Mouse (Mus musculus) NIH3T3 (cell line): ENCODE measurements around the gene Dusp23.
A peak's percentile ranks its signal among the peaks of the same experiment; 100 is the strongest.

Source experiments
- DNase-seq: peaks from one replicate; pipeline ENCODE4 v3.0.0-alpha.2; 2012; ENCODE audit warnings: low read depth

Gene Dusp23

DNA sequence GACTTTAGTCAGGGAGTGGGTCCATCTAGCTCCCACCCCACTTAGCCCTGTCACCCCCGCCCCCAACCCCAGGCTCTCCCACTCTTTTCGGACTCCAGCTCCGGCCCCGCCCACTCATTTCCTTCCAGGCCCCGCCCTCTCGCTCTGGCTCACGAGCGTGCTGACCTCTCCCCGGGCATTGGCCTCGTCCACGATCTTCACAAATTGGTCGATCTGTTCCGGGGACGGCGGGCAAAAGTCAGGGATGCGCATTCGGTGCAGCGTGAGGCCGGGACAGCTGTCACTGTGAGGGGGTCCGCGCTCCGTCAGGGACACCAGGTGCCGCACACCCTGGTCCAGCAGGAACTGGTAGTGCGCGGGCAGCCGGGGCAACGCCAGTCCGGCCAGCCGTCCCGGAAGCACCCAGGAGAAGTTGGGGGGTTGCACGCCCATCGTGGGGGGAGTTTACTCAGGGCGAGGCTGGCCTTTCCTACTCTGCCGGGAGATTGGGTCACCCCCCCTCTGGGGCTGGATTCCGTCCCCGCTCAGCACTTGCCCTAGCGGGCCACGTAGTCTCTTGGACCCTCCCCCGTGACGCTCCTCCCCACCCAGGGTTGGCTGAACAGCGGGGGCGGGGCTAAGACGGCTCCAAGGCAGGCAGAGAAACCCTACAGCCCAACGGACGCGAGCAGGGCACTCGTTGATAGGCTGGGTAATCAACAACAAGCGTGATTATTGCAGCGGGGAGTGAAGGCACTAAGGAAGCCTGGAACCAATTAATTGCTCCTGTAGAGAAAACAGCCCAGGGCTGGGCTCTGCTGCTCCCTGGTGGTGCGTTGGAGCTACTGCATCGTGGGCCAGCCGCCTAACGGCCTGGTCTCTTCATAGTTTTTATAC, at the start of gene Dusp23:
Gene Dusp23 (minus strand): TSS at position 512 of the 876 bp plus-strand sequence.
- peak; percentile 99 for DNase-seq

DNA sequence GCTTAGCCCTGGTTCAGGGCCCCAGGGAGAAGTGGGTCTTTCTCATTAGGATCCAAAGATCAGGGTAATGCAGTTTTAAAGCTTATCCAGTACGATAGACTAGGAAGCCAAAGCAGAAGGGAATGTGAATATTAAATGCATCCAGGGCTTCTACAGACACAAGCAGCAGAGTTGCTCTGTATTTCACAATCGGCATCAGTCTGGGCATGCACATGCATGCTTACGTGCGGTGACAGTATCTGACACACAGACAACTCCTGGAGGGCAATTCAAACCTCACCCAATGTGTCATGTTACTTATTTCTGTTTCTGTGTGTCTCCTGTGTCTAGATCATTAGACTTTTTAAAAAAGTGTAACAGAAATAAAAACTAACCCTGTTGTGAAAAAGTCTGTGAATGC, 48.0 kb upstream of the Dusp23 start:
- no peak for DNase-seq

DNA sequence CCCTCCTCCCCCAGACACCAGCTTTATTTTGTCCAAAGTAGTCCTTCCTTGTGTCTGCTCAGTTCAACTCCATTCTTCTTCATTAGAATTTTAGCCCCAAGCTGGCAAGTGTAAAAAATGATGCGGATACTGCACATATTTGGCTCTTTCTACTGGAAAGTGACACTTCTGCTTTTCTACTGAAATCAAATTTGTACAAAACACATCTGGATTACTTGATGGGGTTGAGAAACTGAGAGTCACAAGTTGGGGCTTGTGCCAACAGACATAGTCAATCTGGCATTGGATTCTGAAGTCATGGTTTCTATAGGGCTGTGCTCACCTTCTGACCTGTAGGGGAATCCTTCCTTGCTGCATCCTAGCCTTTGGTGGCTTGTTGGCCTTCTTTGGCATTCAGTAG, 38.0 kb upstream of the Dusp23 start:
- DNase-seq: no peak

DNA sequence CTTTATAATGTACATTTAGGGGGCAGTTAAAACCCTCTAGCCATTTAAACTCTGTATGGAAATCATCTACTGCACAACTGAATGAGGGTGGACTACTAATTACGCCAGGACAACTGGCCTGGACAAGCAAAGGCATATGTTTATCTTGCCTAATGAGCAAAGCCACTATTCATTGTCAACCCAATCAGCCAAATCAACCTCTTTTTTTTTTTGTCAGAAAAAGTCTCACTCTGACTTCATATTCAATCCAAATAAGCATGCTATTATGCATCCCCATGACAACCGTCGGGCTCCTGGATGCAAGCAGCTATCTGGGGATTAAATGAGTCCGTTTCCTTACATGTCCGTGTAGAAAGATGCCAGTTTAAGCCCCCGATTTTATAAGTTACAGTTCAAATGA, 34.8 kb upstream of the Dusp23 start:
- no peak for DNase-seq

DNA sequence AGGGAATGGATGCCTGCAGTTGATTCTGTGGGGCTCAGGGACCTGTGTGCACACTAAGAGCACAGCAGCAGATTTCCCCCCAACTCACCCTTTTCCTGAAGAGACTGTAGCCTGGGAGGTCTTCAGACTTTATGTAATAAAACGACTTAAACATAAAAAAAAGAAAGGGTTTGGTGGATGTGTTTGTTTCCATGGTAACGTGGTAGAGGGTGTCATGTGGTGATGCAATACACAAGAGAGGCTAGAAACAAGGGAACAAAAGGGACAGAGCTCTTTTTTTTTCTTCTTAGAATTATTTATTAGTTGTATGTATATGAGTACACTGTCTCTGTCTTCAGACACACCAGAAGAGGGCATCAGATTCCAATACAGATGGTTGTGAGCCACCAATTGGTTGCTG, 32.7 kb upstream of the Dusp23 start:
- no peak for DNase-seq

DNA sequence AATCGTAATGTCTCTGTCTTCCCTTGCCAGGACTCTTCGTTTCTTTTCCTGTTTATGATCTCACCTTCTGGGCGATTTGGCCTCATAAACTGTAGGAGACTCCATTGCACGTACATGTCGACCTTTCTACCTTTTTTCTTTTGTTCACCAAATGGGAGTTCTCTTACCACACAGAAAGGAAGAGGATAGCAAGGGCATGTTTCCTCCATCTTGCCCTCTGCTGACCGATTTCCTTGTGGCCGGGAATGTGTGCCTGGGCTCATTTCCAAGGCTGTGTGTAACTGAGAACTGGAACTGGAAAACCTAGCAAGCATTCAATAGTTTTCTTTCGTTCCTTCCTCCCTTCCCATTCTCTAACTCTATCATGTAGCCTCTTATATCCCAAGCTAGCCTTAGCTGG, 26.9 kb upstream of the Dusp23 start:
- DNase-seq: no peak

DNA sequence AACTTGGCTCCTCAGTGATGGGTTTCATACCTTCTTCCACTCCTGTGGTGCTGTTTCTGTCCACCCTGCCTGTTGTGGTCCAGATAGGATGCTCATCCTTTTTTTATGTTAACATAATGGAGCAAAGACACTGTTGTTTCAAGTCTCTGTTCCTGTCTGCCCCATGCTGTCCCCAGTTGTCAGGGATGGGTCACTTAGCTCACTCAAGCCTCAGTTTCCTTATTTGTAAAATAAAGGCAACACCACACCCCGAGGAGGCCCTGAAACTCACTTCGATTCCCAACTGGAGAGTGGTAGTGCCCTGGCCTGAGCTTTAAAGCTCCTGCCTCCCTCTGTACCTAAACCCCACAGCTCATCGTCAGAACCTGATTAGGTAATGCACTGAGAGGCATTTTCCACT, 24.5 kb upstream of the Dusp23 start:
- no peak for DNase-seq

DNA sequence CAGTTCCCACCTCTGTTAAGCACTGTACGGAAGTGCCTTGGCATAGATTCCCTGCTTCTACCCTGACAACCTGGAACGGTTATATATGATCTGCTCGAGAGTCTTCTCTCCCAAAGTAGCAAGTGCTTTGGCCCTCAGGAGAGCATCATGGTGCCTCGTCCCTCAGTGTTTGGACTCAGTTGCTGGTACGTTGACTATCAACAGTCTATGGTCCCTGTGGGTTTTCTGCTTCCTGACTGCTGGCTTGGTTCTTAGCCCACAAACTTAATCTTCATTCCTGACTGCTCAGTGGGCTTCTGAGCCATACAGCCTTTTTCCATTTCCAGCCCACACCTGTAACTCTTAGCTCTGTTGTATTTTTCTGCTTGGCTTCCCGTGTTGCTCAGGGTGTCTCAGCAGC, 21.1 kb upstream of the Dusp23 start:
- no peak for DNase-seq

DNA sequence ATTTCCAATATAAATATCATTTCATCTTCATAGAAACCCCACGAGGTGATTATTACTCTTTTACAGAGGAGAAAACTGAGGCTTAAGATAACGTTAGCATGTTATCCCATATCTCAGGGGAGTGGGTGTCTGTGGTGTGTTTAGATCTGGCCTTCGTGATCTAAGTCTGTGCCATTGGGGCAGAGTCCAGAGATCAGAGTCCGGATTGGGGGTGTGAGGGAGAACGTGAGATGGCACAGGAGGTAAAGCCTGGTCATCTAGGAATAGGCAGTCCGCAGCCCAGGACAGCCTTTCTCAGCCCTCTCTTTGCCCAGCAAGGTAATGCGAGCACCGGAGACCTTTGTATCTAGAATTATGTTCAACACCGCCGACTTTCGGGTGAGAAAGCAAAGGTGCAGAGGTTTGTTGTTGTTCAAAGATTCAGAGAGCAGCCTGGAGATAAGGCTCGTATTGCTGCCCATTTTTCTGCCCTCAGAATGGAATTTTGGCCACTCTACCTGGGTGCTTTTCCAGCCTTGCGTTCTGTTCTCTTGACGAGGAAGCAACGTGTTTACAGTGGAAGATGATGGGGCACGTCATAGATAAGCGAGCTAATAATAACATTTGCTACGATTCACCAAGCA, 19.4 kb upstream of the Dusp23 start:
- no peak for DNase-seq

DNA sequence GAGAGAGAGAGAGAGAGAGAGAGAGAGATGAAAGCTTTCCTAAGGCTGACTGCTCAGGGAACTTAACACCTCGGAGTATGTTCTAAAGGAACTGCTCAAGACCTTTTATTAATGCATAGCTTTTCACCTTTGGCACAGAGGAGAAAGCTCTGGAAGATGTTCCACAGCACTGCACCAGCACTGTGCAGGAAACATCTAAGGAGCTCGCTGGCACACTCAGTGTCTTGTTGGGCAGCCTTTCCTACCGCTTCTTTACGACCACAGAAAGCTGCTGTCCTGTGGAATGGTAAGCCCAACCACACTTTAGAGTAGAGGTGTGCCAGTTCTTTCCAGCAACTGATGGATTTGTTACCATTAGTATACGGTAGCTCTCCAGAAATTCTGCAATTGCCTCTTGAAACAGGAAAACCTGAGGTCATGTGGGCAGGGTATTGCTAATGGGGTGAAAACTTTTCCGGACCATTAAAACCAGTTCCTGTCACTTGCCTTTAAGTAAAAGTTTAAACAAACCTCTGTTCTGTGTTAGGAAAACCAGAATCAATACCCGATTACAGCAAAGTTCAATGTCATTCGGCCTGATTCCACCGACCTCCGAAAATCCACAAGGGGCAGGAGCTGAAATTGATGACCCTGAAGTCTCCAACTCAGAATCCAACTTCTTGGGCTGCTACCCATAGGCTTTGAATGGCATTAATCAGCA, 18.7 kb upstream of the Dusp23 start:
- no peak for DNase-seq

DNA sequence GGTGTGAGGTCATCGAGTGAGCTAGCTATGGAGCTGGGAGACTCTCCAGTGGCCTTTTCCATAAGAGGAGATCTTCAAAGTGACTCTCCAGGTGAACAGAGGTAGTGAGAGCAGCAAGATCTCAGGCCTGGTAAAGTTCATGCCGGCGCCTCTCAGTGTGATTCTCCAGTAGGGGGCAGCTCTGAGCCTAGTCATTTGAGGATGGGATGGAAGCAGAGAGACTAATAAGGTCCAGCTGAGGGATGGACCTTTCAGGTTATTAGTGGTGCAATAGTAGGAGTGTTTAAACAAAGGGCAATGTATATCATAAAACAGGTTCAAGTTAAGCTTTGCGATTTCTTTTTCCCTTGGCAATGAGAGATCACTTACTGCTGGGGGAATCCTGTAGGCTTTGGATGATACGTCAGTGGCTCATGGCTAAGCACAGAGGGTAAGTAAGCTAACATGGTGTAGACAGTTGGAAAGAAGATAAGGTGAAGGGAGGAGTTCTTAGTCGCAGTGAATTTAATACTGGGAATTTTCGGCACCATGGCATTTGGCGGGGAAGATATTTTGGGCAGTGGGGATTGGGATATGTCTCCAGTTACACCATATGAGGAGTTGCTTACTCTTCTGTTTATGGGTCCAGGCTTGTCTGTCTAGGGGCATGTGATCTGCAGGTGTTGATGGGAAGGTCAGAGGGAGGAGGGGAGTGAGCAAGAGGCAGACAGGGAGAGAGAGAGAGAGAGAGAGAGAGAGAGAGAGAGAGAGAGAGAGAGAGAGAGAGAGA, 17.9 kb upstream of the Dusp23 start:
- DNase-seq: peak; percentile 29

DNA sequence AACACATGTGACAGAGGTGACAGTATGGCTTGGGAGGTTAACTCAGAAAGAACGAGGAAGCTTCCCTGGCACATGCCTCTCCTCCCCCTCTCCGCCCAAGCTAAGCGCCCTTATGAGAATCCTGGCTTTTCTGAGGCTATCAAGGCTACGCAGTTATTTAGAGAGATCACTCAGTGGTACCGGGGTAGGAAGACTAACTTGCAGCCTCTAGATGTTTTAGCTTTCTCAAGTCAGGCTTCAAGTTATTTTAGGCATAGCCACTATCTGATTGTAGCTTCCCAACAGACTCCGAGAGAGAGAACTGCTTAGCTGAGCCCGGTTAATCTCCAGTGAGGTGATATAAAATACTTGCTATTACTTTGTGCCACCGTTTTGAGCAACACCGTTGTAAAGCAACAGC, 16.6 kb upstream of the Dusp23 start:
- no peak for DNase-seq

DNA sequence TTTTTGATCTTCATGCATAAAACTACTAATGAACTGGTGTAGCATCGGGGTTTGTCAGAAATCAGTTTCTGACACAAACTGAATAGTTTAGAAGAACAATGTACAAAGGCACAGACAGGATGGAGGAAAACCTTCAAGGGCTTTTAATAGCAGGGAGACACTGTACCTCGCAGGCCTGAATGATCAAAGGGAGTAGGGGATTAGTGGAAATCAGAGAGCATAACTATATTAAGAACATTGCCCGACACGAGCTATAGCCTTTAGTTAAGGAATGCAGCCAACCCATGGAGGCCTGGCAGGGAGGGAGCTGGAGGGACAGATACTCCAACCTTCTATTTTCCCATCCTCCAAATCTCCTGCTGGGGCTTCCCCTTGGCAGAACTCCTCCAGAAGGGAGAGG, 14.5 kb upstream of the Dusp23 start:
- DNase-seq: no peak

DNA sequence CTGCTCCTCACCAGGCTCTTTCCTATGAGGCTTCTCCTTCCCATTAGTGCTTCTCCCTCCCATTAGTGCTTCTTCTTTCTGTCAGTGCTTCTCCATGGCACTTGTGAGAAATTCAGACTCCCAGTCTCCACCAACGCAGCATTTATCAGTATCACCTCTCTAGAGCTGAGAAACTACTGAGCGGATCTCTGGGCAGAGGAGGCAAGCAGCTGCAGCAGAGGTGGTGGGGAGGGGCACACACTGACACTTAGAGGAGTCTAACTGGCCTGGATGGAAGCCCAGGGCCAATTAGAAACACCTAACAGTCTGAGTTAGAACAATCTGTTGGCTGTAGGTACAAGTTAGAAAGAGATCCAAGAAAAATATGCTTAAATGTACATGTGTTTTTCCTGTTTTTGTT, 6.0 kb upstream of the Dusp23 start:
- no peak for DNase-seq

DNA sequence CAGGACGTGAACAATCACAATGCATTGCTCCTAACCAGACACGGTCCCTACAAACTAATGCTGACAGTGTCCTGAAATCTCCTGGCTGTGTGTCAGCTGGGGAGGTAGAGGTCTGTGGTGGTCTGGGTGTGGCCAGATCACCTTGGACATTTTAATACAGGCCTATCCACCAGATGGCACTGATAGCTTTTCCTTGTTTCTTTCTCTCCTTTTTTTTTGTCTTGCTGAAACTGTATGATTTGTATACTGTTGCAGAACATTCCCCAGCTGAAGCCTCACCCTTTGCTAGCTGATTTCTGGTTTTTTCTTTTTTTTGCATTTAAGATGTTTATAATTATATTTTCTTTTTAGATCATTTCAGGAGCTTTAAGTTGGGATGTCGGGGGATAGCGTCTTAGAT, 5.0 kb upstream of the Dusp23 start:
- DNase-seq: no peak

DNA sequence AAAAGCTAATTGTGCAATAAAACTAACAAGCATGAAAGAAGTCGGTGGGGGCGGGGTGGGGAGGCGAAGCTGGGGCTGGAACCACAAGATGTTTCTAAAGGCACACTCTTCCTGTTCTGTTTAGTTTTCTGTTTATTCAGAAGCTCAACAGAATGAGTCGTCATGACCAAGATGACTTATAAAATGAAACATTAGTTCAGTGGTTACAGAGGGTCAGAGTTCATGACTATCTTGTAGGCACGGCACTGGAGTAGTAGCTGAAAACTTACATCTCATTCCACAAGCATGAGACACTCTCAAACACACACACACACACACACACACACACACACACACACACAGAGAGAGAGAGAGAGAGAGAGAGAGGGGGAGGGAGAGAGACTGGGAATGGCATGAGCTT, 3.5 kb upstream of the Dusp23 start:
- no peak for DNase-seq

DNA sequence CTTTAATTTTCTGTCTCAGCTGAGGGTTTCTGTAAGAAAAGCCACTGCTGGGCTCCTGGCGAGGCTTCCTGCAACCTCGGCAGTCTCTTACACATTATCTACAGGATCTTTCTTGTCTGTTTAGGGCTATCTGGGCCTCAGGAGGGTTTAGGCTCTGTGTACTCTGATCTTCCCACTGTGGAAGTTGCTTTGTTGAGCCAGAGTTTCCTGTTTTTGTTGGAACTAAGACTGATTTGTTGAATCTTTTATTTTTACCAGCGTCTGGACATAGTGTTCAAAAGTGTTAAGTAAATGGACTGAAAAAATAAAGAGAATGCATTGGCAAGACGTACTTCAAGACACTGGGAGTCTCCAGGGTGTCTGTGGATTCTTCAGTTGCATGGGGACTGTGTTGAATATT, 2.5 kb upstream of the Dusp23 start:
- DNase-seq: no peak

DNA sequence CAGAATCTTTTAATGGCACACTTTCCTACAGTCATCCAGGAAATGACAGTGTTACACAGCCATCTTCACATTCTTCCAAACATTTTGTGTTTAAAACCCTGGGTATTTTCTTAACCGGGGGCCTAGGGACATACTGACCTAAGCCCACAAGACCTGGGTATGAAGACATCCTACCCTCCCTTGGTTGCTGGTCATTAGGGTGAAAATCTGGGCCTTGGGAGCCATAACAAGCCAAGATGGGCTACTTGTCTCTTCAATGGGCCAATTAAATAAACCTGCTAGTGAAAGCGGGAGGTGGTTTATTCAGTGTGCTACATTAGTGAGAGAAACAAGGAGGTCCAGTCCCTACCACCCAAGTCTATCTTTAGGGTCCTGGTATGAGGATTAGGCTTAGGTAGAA, 1.4 kb upstream of the Dusp23 start:
- no peak for DNase-seq

DNA sequence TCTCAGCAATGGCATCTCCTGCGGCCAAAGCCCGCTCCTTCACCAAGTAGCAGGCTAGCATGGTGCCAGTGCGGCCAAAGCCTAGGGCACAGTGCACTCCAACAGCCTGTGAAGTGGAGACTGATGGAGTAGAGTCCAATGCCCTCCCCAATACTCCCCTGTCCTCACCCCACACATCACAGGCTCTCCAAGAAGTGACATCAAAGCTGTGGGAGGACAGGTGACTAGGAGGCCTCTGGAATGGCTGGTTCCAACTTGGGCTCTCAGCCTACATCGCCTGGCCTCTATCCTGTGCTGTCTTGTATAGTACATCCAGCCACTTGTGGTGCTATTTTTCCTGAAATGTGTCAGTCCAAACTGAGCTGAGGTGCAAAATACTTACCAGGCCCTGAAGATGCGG, 1.0 kb downstream of the Dusp23 start:
- no peak for DNase-seq

DNA sequence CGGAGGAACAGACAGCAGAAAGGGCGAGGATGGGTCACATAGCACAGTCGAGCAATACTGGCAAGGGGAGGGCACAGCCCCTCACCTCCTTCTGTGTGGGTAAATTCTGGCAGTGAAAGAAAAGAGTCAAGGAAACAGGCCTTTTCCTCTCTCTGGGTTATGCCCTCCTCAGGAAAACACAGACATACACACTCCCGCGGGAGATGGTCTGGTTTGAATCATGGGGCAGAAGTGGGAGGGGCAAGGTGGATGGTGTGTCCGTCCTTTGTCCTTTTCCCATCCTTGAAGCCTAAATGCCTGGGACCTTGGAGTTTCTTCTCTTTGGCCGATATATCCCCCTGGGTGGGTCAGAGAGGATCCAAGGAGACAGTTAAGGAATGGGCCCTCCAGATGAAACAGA, 2.9 kb downstream of the Dusp23 start:
- no peak for DNase-seq

DNA sequence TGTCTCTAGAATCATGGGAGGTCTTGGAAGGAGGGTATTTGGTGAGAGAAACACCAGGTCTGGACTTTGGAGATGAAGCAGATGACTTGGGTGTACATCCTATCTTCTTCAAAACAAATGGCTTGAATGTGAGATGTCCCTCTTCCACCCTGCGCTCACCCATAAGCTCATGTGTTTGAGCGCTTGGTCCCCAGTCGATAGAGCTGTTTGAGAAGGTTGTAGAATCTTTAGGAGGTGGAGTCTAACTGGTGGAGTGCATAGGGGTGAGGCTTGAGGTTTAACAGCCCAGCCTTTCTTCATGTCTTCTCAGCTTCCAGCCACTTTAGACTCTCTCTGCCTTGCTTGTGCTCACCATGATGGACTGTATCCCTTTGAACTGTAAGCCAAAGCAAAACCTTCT, 6.5 kb downstream of the Dusp23 start:
- no peak for DNase-seq

DNA sequence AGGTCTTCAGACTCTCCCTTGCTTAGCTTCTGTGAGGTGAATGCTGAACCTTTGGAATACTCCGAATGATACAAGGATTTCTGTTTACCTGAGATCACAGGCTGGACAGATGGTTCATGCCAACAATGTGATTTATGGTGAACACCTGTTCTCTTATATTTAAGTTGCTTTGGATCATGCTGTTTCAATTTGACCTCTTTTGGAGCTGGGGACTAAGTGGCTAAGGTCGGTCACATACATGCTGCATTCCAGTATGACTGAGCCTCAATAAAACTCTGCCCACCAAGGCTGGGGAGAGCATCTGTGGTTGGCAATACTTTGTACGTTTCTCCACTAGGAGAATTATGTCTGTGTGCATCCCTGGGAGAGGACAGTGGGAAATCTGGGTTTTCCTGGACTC, 8.7 kb downstream of the Dusp23 start:
- no peak for DNase-seq

DNA sequence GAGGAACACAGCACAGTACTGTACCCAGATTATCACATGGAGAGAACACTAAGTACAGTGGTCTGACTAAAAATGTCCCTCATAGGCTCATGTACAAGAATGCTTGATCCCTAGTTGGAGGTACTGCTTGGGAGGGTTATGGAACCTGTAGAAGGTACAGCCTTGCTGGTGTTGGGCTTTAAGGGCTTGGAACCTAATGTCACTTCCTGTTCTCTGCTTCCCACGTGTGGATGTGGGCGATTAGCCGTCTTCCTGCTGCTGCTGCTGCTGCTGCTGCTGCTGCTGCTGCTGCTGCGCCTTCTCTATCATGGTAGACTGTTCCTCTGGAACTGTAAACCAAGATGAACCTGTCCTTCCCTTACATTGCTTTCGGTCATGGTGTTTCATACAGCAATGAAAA, 9.2 kb downstream of the Dusp23 start:
- no peak for DNase-seq
